Mouse (Mus musculus): ENCODE results near the gene Vegfc. TPM values are rescaled to one million over a fixed set of nuclear protein-coding genes. Genes with fewer than 3 reads are reported as not detected.

Gene Vegfc
- polyA plus RNA-seq (2012; rRNA removed), result 2.3 and 3.0 TPM in 2 replicates

DNA sequence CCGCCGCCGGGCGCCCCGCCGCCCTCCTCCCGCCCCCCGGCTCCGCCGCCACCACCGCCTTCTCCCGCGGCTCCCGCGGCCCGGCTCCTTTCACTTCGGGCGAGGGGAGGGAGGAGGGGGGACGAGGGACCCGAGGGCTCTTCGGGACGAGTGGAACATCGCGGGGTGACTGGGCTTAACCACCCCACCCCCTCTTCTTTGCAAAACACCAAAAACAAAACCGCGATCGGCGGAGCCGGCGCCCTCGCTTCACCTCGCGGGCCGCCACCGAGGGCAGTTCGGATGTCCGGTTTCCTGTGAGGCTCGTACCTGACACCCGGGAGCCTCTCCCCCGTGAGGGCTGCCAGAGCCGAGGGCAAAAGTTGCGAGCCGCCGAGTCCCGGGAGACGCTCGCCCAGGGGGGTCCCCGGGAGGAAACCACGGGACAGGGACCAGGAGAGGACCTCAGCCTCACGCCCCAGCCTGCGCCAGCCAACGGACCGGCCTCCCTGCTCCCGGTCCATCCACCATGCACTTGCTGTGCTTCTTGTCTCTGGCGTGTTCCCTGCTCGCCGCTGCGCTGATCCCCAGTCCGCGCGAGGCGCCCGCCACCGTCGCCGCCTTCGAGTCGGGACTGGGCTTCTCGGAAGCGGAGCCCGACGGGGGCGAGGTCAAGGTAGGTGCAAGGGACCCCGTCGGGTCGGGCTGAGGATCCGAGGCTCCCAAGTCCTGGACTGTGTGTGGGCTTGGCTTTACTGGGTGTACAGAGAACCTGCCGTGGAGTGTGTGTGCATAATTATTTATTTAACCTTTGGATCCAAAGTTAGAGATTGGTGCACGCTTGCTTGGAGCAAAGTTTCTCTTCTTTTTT, at the start of gene Vegfc:
TSS of gene Vegfc (plus strand) at position 336 of the 850 bp plus-strand sequence.
- Histone ChIP-seq H3K27me3 (ENCODE audit: control insufficient read depth, insufficient read depth, low read length) (peaks cover 3% of the 10 kb centered on the region; the same call in 1 of the 2 replicates), H3K4me1 (ENCODE audit: control insufficient read depth, insufficient read depth, insufficient read length) (peaks cover 8% of the 10 kb centered on the region; the same call in 1 of the 2 replicates), H3K36me3 (ENCODE audit: control insufficient read depth, insufficient read depth, low read length) (no peaks in the 10 kb centered on the region), H3K27ac (ENCODE audit: insufficient read depth, low read length) (peak within 1 kb of the TSS; percentile 20; the same call in 1 of the 2 replicates), H3K4me3 (ENCODE audit: extremely low read depth, insufficient read depth, insufficient read length) (peak within 1 kb of the TSS; percentile 64)
- peak in 1 of 2 experiments; percentile 28 for DNase-seq (ENCODE audit: low read depth in 1 of 2, low spot score in 2 of 2)
- under 1% methylated on average over 75 of the region's 79 CpGs for WGBS
- TF ChIP-seq POLR2A (IDR thresholded peaks at IDR 0.05; ENCODE audit: low read depth, low read length), result no peak
- TF ChIP-seq CTCF (IDR thresholded peaks at IDR 0.05; ENCODE audit: extremely low read depth, insufficient read depth, insufficient read length, insufficient replicate concordance), result no peak

DNA sequence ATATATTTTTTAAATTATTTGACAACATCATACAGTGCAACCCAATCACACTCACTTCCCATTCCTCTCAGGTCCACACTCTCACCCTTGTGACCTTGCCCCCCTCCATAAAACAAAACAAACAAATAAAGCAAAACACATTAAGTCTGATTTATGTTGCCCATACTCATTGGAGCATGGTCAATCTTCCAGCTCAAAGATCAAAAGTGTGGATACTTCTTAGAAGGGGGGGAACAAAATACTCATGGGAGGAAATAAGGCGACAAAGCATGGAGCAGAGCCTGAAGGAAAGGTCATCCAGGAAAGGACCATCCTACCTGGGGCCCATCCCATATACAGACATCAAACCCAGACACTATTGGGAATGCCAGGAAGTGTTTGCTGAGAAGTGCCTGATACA, 42.8 kb upstream of the Vegfc start:
- no peak overlapping the region for H3K4me3 ChIP-seq (ENCODE audit: extremely low read depth, insufficient read depth, insufficient read length)
- no peaks in the 10 kb centered on the region for H3K36me3 ChIP-seq (ENCODE audit: control insufficient read depth, insufficient read depth, low read length)
- no peak for TF ChIP-seq CTCF (IDR thresholded peaks at IDR 0.05; ENCODE audit: extremely low read depth, insufficient read depth, insufficient read length, insufficient replicate concordance)
- no peak for TF ChIP-seq POLR2A (IDR thresholded peaks at IDR 0.05; ENCODE audit: low read depth, low read length)
- H3K27me3 ChIP-seq (ENCODE audit: control insufficient read depth, insufficient read depth, low read length), result no peaks in the 10 kb centered on the region
- WGBS, result 93% methylated on average over 1 of the region's 1 CpGs
- no peaks in the 10 kb centered on the region for H3K4me1 ChIP-seq (ENCODE audit: control insufficient read depth, insufficient read depth, insufficient read length)
- DNase-seq (ENCODE audit: low read depth in 1 of 2, low spot score in 2 of 2), result no peak
- no peak overlapping the region for H3K27ac ChIP-seq (ENCODE audit: insufficient read depth, low read length)

DNA sequence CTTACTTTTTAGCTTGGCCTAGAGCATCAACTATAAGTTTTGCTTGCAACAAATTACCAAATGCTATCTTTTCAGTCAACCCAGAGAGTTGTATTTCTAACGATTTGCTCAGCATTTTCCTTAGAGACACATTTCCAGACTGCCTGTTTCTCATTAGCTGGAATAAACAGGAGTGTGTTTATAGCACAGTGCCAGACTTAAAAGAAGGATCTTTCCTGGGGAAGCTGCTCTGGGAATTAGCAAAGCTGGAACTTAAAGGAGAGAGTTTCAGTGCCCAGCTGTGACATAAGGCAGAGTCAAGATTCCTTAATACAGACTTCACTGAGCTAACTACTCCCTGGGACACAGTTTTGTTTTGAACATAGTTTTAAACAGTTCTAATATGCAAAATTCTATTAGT, 34.8 kb upstream of the Vegfc start:
- H3K27ac ChIP-seq (ENCODE audit: insufficient read depth, low read length), result no peak overlapping the region
- DNase-seq (ENCODE audit: low read depth in 1 of 2, low spot score in 2 of 2), result no peak
- TF ChIP-seq POLR2A (IDR thresholded peaks at IDR 0.05; ENCODE audit: low read depth, low read length) (no peak), CTCF (IDR thresholded peaks at IDR 0.05; ENCODE audit: extremely low read depth, insufficient read depth, insufficient read length, insufficient replicate concordance) (no peak)
- no peaks in the 10 kb centered on the region for H3K27me3 ChIP-seq (ENCODE audit: control insufficient read depth, insufficient read depth, low read length)
- no peaks in the 10 kb centered on the region for H3K4me1 ChIP-seq (ENCODE audit: control insufficient read depth, insufficient read depth, insufficient read length)
- WGBS, result 56% methylated on average over 1 of the region's 1 CpGs
- no peak overlapping the region for H3K4me3 ChIP-seq (ENCODE audit: extremely low read depth, insufficient read depth, insufficient read length)
- no peaks in the 10 kb centered on the region for H3K36me3 ChIP-seq (ENCODE audit: control insufficient read depth, insufficient read depth, low read length)

- TF ChIP-seq POLR2A (IDR thresholded peaks at IDR 0.05; ENCODE audit: low read depth, low read length) (no peak), CTCF (IDR thresholded peaks at IDR 0.05; ENCODE audit: extremely low read depth, insufficient read depth, insufficient read length, insufficient replicate concordance) (no peak)
- H3K27me3 ChIP-seq (ENCODE audit: control insufficient read depth, insufficient read depth, low read length), result no peaks in the 10 kb centered on the region
- H3K4me3 ChIP-seq (ENCODE audit: extremely low read depth, insufficient read depth, insufficient read length), result no peak overlapping the region
- no peaks in the 10 kb centered on the region for H3K36me3 ChIP-seq (ENCODE audit: control insufficient read depth, insufficient read depth, low read length)
- WGBS, result 91% methylated on average over 1 of the region's 1 CpGs
- no peak for DNase-seq (ENCODE audit: low read depth in 1 of 2, low spot score in 2 of 2)
- H3K4me1 ChIP-seq (ENCODE audit: control insufficient read depth, insufficient read depth, insufficient read length), result no peaks in the 10 kb centered on the region
- no peak overlapping the region for H3K27ac ChIP-seq (ENCODE audit: insufficient read depth, low read length)
These were observed 33.9 kb upstream of the Vegfc start for GRCm38 (mm10) chr8:54043468-54043867.

DNA sequence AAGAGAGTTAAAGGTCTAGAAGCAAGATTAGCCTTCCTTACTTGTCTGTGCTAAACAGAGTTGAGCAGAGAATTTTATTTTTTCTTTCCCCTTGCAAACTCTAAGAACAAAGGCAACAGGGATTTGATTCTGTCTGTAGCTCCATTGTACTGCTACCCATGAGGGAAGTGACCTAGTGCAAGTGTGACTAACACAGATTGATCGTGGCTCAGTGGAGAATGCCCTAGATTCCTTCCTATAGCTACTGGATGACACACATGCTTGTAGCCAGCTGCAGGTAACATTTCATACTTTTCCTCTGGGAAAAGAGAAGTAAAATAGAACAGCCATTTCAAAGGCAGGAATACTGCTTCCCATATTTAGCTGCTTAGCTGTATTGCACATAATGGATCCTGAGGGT, 24.2 kb upstream of the Vegfc start:
- TF ChIP-seq POLR2A (IDR thresholded peaks at IDR 0.05; ENCODE audit: low read depth, low read length), result no peak
- TF ChIP-seq CTCF (IDR thresholded peaks at IDR 0.05; ENCODE audit: extremely low read depth, insufficient read depth, insufficient read length, insufficient replicate concordance), result no peak
- DNase-seq (ENCODE audit: low read depth in 1 of 2, low spot score in 2 of 2), result no peak
- WGBS, result 56% methylated on average over 1 of the region's 1 CpGs
- Histone ChIP-seq H3K36me3 (ENCODE audit: control insufficient read depth, insufficient read depth, low read length) (no peaks in the 10 kb centered on the region), H3K27me3 (ENCODE audit: control insufficient read depth, insufficient read depth, low read length) (no peaks in the 10 kb centered on the region), H3K4me1 (ENCODE audit: control insufficient read depth, insufficient read depth, insufficient read length) (no peaks in the 10 kb centered on the region), H3K27ac (ENCODE audit: insufficient read depth, low read length) (no peak overlapping the region), H3K4me3 (ENCODE audit: extremely low read depth, insufficient read depth, insufficient read length) (no peak overlapping the region)

DNA sequence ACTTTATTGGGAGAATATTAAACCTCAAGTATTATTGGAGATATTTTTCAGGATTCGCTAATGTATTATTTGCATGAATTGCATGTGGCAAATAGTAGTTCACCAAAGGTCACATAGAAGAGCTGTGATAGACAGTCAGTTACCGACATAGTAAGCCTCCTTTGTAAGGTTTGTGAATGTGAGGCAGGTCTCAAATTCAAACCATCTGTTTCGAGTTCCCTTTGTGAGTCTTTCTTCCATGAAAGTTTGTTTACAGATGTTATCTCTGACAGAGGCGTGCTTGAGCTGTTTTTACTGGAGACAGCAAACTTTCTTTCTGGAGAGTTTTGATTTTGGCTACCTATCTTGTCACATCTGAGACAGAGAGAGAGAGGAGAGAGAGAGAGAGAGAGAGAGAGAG, 11.9 kb upstream of the Vegfc start:
- no peaks in the 10 kb centered on the region for H3K4me1 ChIP-seq (ENCODE audit: control insufficient read depth, insufficient read depth, insufficient read length)
- H3K4me3 ChIP-seq (ENCODE audit: extremely low read depth, insufficient read depth, insufficient read length), result no peak overlapping the region
- TF ChIP-seq POLR2A (IDR thresholded peaks at IDR 0.05; ENCODE audit: low read depth, low read length), result no peak
- no peak for TF ChIP-seq CTCF (IDR thresholded peaks at IDR 0.05; ENCODE audit: extremely low read depth, insufficient read depth, insufficient read length, insufficient replicate concordance)
- H3K36me3 ChIP-seq (ENCODE audit: control insufficient read depth, insufficient read depth, low read length), result no peaks in the 10 kb centered on the region
- no peak overlapping the region for H3K27ac ChIP-seq (ENCODE audit: insufficient read depth, low read length)
- WGBS, result 75% methylated on average over 4 of the region's 4 CpGs
- no peaks in the 10 kb centered on the region for H3K27me3 ChIP-seq (ENCODE audit: control insufficient read depth, insufficient read depth, low read length)
- no peak for DNase-seq (ENCODE audit: low read depth in 1 of 2, low spot score in 2 of 2)

- no peaks in the 10 kb centered on the region for H3K36me3 ChIP-seq (ENCODE audit: control insufficient read depth, insufficient read depth, low read length)
- no peak overlapping the region for H3K4me3 ChIP-seq (ENCODE audit: extremely low read depth, insufficient read depth, insufficient read length)
- WGBS, result 93% methylated on average over 1 of the region's 1 CpGs
- H3K4me1 ChIP-seq (ENCODE audit: control insufficient read depth, insufficient read depth, insufficient read length), result peaks cover 8% of the 10 kb centered on the region; the same call in 1 of the 2 replicates
- H3K27me3 ChIP-seq (ENCODE audit: control insufficient read depth, insufficient read depth, low read length), result peaks cover 3% of the 10 kb centered on the region; the same call in 1 of the 2 replicates
- no peak for DNase-seq (ENCODE audit: low read depth in 1 of 2, low spot score in 2 of 2)
- H3K27ac ChIP-seq (ENCODE audit: insufficient read depth, low read length), result no peak overlapping the region
- TF ChIP-seq POLR2A (IDR thresholded peaks at IDR 0.05; ENCODE audit: low read depth, low read length) (no peak), CTCF (IDR thresholded peaks at IDR 0.05; ENCODE audit: extremely low read depth, insufficient read depth, insufficient read length, insufficient replicate concordance) (no peak)
These were observed 1.1 kb upstream of the Vegfc start for GRCm38 (mm10) chr8:54076301-54076700.
